ENCODE assay signal across 18 mouse cellular contexts in the genomic region with DNA sequence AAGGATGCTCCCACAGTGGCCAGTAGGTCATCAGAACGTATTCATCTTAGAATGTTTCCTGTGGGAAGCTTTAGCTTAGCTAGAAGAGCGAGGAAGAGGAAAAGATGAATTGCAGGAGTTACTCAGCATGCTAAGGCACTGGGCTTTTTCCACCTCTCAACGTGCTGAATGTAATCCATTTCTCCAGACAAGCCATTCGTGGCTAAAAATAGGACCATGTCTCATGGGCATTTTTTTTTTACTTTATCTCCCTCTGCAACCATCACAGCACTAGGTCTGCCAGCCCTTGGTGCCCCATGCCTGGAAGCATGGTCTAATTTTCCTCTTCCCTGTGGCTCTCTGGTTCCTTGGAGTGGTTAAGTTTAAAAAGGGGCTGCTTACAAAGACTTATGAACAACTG.
A peak's percentile ranks its signal among the peaks of the same experiment; 100 is the strongest.
DNase-seq lines count a peak whose midpoint lies in the region; ATAC-seq lines count a peak whose summit lies in the region.
"Had no signal": no experiment of that assay in that cellular context is flagged by ENCODE, and none has a peak within 500 bp of the region (broad histone marks: within the 10 kb centered on the region; RNA-seq: fewer than 3 reads in every experiment).

No protein-coding gene starts in this region.

- no peak overlapping the region for H3K4me3 ChIP-seq in forebrain, embryonic 10.5 days
- no peak overlapping the region for H3K4me3 ChIP-seq in forebrain, embryonic 12.5 days (replicated peaks)
- no peak overlapping the region for H3K4me3 ChIP-seq in intestine, embryonic 14.5 days (ENCODE audit: low read depth, low read length)
- no peak overlapping the region for H3K4me3 ChIP-seq in intestine, embryonic 15.5 days (replicated peaks)
- H3K4me3 ChIP-seq in heart, embryonic 14.5 days (ENCODE audit: control insufficient read depth in 1 of 2, insufficient read depth in 1 of 2, low read depth in 1 of 2, low read length in 2 of 2): no peak overlapping the region
- H3K4me3 ChIP-seq: hindbrain, embryonic 10.5 days; limb, embryonic 12.5 days; liver, embryonic 12.5 days had no signal

- no peaks in the 10 kb centered on the region for H3K27me3 ChIP-seq in forebrain, embryonic 10.5 days (ENCODE audit: poor library complexity, severe bottlenecking)
- no peaks in the 10 kb centered on the region for H3K27me3 ChIP-seq in forebrain, embryonic 12.5 days
- no peaks in the 10 kb centered on the region for H3K27me3 ChIP-seq in intestine, embryonic 14.5 days (replicated peaks; ENCODE audit: control insufficient read depth, insufficient read depth, low read length)
- H3K27me3 ChIP-seq in intestine, embryonic 15.5 days (replicated peaks): no peaks in the 10 kb centered on the region
- peaks cover 11% of the 10 kb centered on the region; the same call in 1 of the 2 replicates for H3K27me3 ChIP-seq in heart, embryonic 14.5 days (ENCODE audit: control insufficient read depth, insufficient read depth, low read length)
- H3K27me3 ChIP-seq: limb, embryonic 12.5 days; liver, embryonic 12.5 days had no signal

- H3K9me3 ChIP-seq in forebrain, embryonic 10.5 days: peaks cover 8% of the 10 kb centered on the region
- 0 out of 2 replicates have a peak, but pooled peaks cover 7% of the 10 kb centered on the region for H3K9me3 ChIP-seq in forebrain, embryonic 12.5 days
- H3K9me3 ChIP-seq in intestine, embryonic 14.5 days (ENCODE audit: control insufficient read depth, low read length): no peaks in the 10 kb centered on the region
- no peaks in the 10 kb centered on the region for H3K9me3 ChIP-seq in intestine, embryonic 15.5 days
- peaks cover 9% of the 10 kb centered on the region for H3K9me3 ChIP-seq in heart, embryonic 14.5 days (ENCODE audit: control insufficient read depth, low read length)

- ATAC-seq in forebrain, embryonic 12.5 days (ENCODE audit: low FRiP score): no peak
- no peak for ATAC-seq in intestine, embryonic 14.5 days (replicated peaks; ENCODE audit: low FRiP score, low TSS enrichment, low read depth)
- ATAC-seq in intestine, embryonic 15.5 days: no peak
- ATAC-seq in heart, embryonic 14.5 days (ENCODE audit: insufficient number of reproducible peaks, insufficient read depth, low FRiP score, low read depth): no peak
- ATAC-seq: CD4-positive, CD25-positive, alpha-beta regulatory T cell, adult 4 months; hindbrain, postnatal 0 days; liver, embryonic 12.5 days had no signal

- H3K4me1 ChIP-seq in forebrain, embryonic 10.5 days: 0 out of 2 replicates have a peak, but pooled peaks cover 6% of the 10 kb centered on the region
- H3K4me1 ChIP-seq in forebrain, embryonic 12.5 days: no peaks in the 10 kb centered on the region
- H3K4me1 ChIP-seq in intestine, embryonic 14.5 days (replicated peaks; ENCODE audit: control insufficient read depth, insufficient read depth, low read length): peaks cover 9% of the 10 kb centered on the region
- no peaks in the 10 kb centered on the region for H3K4me1 ChIP-seq in intestine, embryonic 15.5 days (replicated peaks)
- peaks cover 26 to 34% of the 10 kb centered on the region in 2 experiments for H3K4me1 ChIP-seq in heart, embryonic 14.5 days (ENCODE audit: control insufficient read depth in 2 of 2, insufficient read depth in 2 of 2, low read length in 2 of 2)
- H3K4me1 ChIP-seq: liver, embryonic 12.5 days had no signal

- H3K27ac ChIP-seq in forebrain, embryonic 10.5 days: no peak overlapping the region
- H3K27ac ChIP-seq in forebrain, embryonic 12.5 days: no peak overlapping the region
- peak overlapping the region; percentile 33; the same call in 1 of the 2 replicates for H3K27ac ChIP-seq in intestine, embryonic 14.5 days (ENCODE audit: low read depth)
- no peak overlapping the region for H3K27ac ChIP-seq in intestine, embryonic 15.5 days
- peak overlapping the region; percentile 57 to 78 for H3K27ac ChIP-seq in heart, embryonic 14.5 days (replicated peaks in 1 of 2; ENCODE audit: control insufficient read depth in 1 of 2, insufficient read depth in 1 of 2, low read depth in 2 of 2, low read length in 2 of 2)
- H3K27ac ChIP-seq: hindbrain, embryonic 10.5 days; hindbrain, postnatal 0 days; limb, embryonic 12.5 days; liver, embryonic 12.5 days had no signal

- no peak overlapping the region for H3K4me2 ChIP-seq in forebrain, embryonic 12.5 days
- H3K4me2 ChIP-seq in intestine, embryonic 14.5 days (ENCODE audit: low read length): no peak overlapping the region
- no peak overlapping the region for H3K4me2 ChIP-seq in intestine, embryonic 15.5 days (replicated peaks)
- peak overlapping the region; percentile 42 for H3K4me2 ChIP-seq in heart, embryonic 14.5 days (ENCODE audit: low read length)
- H3K4me2 ChIP-seq: limb, embryonic 12.5 days; liver, embryonic 12.5 days had no signal

- no peaks in the 10 kb centered on the region for H3K36me3 ChIP-seq in forebrain, embryonic 10.5 days (replicated peaks)
- no peaks in the 10 kb centered on the region for H3K36me3 ChIP-seq in forebrain, embryonic 12.5 days (replicated peaks)
- no peaks in the 10 kb centered on the region for H3K36me3 ChIP-seq in intestine, embryonic 14.5 days (ENCODE audit: control insufficient read depth, insufficient read depth, low read length)
- no peaks in the 10 kb centered on the region for H3K36me3 ChIP-seq in intestine, embryonic 15.5 days
- no peaks in the 10 kb centered on the region for H3K36me3 ChIP-seq in heart, embryonic 14.5 days (ENCODE audit: control insufficient read depth, insufficient read depth, low read length)
- H3K36me3 ChIP-seq: hindbrain, embryonic 10.5 days; limb, embryonic 12.5 days; liver, embryonic 12.5 days had no signal

- peak; percentile 4 for DNase-seq in forebrain, embryonic 10.5 days (ENCODE audit: extremely low spot score, low spot score)
- DNase-seq in intestine, embryonic 14.5 days (ENCODE audit: low spot score): peak; percentile 47
- DNase-seq in adrenal gland, postnatal 4 days (ENCODE audit: low spot score in 2 of 2): no peak
- DNase-seq in ovary, adult 18-20 months (ENCODE audit: low spot score): no peak
- no peak for DNase-seq in right cerebral cortex, adult 2 months (ENCODE audit: low spot score in 2 of 2)
- DNase-seq: cerebellum, adult 8-10 months; gastrocnemius, postnatal 25 days; kidney, adult 8-10 months; kidney, postnatal 14 days; lung, adult 2 months had no signal

- 86% methylated on average over 4 of the region's 4 CpGs for WGBS in forebrain, embryonic 10.5 days
- WGBS in forebrain, embryonic 12.5 days: 84% methylated on average over 4 of the region's 4 CpGs
- WGBS in intestine, embryonic 14.5 days: 41% methylated on average over 4 of the region's 4 CpGs
- WGBS in intestine, embryonic 15.5 days: 43% methylated on average over 4 of the region's 4 CpGs
- WGBS in heart, embryonic 14.5 days: 9% methylated on average over 4 of the region's 4 CpGs

- no peak overlapping the region for H3K9ac ChIP-seq in forebrain, embryonic 12.5 days
- no peak overlapping the region for H3K9ac ChIP-seq in intestine, embryonic 14.5 days (ENCODE audit: low read length)
- H3K9ac ChIP-seq in intestine, embryonic 15.5 days: no peak overlapping the region
- 0 out of 2 replicates have a peak overlapping the region, but pooled peaks have one; percentile 31 for H3K9ac ChIP-seq in heart, embryonic 14.5 days (ENCODE audit: low read length)
- H3K9ac ChIP-seq: limb, embryonic 12.5 days; liver, embryonic 12.5 days had no signal

Comparison
In these comparisons a context has a peak if more than half of its experiments do, and no peak if none do; other contexts are left out.
1. H3K27ac ChIP-seq: peak in intestine, embryonic 14.5 days (single experiment) and heart, embryonic 14.5 days (2 of 2); none in forebrain, embryonic 10.5 days (single experiment), forebrain, embryonic 12.5 days (single experiment) and intestine, embryonic 15.5 days (single experiment).
2. DNase-seq: peak in forebrain, embryonic 10.5 days (single experiment) and intestine, embryonic 14.5 days (single experiment); none in adrenal gland, postnatal 4 days (0 of 2), ovary, adult 18-20 months (single experiment) and right cerebral cortex, adult 2 months (0 of 2).